Mouse (Mus musculus) embryo, embryonic 9.5 days (tissue): ENCODE data around the gene Timm9.
"Not testable (repeated sequence)": the region's sequence is repeated elsewhere in the genome, so short reads cannot be mapped to it uniquely, and the experiment has no call there.

Experiments used
- DNase-seq: peaks from one replicate; pipeline ENCODE4 v3.0.0-alpha.2; 2017; ENCODE audit errors: extremely low spot score

Gene Timm9

GRCm38 (mm10) chr12:71107216-71107771 is 29.2 kb downstream of the Timm9 start:
- DNase-seq: no peak

- not testable (repeated sequence) for DNase-seq
Measured at GRCm38 (mm10) chr12:71104275-71104674, 32.2 kb downstream of the Timm9 start.

GRCm38 (mm10) chr12:71086331-71086730 is 50.2 kb downstream of the Timm9 start:
- DNase-seq: no peak
